Mouse (Mus musculus): Measurements from ENCODE around the gene Stag1. TPM values are rescaled to one million over a fixed set of nuclear protein-coding genes. Genes with fewer than 3 reads are reported as not detected.
A peak's percentile ranks its signal among the peaks of the same experiment; 100 is the strongest.

Gene Stag1
- total RNA-seq, 1 experiment, result 47.9 TPM

DNA sequence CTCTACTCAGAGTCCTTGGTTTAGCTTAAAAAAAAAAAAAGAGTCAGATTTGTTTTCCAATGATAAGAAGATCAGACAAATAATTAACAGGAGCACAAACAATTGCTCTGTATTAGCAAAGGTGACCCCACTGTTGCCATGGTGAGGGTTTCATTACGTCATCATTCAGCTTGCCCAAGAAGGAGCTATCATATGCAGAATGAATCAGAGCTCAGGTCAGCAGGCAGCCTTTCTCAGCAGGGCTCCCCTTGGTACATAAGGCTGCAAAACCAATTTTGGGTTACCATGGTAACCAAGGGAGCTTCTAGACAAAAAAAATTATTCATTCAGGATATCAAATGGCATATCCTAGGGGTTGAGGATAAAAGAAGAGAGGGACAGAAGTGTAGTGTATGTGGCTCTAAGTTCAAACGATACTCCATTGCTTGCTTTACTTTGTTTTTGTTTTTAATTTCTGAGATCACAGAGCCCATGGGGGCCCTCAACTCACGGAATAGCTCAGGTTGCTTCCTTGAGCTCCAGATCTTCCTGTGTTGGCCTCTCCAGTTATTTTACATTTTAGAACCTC, 2.2 kb downstream of the Stag1 start:
- in situ Hi-C loops (cut with MboI; ENCODE audit: low sequenced_read_pairs in 2 of 2, unreplicated experiment in 2 of 2), result no loop called here
- H3K4me3 ChIP-seq (ENCODE audit: insufficient read depth in 1 of 2, low read depth in 1 of 2, low read length in 2 of 2, poor library complexity in 1 of 2, severe bottlenecking in 1 of 2), result no peak overlapping the region
- H3K36me3 ChIP-seq (ENCODE audit: control insufficient read depth, insufficient read depth, low read length, poor library complexity, severe bottlenecking), result no peaks in the 10 kb centered on the region
- H3K9ac ChIP-seq (ENCODE audit: insufficient read depth, low read depth, low read length, poor library complexity, severe bottlenecking), result no peak overlapping the region
- H3K9me3 ChIP-seq (ENCODE audit: control insufficient read depth, insufficient read depth, low read depth, low read length), result no peaks in the 10 kb centered on the region
- no peak for DNase-seq (ENCODE audit: low read depth, low spot score)
- peaks cover 0 to 5% of the 10 kb centered on the region in 2 experiments; a peak in 2 of 4 replicates for H3K4me1 ChIP-seq (ENCODE audit: control insufficient read depth in 2 of 2, insufficient read depth in 2 of 2, low read length in 2 of 2, poor library complexity in 1 of 2)
- no peak overlapping the region for H3K27ac ChIP-seq (ENCODE audit: insufficient read depth, low read depth, low read length, poor library complexity, severe bottlenecking)
- TF ChIP-seq MAFK (IDR thresholded peaks at IDR 0.05; ENCODE audit: insufficient read depth, low read depth, low read length) (no peak), ZC3H11A (IDR thresholded peaks at IDR 0.05; ENCODE audit: borderline replicate concordance, low read depth, low read length) (no peak), ZNF384 (IDR thresholded peaks at IDR 0.05; ENCODE audit: low read depth, low read length) (no peak), CHD2 (IDR thresholded peaks at IDR 0.05; ENCODE audit: low read depth, low read length) (no peak), HCFC1 (IDR thresholded peaks at IDR 0.05; ENCODE audit: borderline replicate concordance, insufficient read depth, low read length) (no peak)

DNA sequence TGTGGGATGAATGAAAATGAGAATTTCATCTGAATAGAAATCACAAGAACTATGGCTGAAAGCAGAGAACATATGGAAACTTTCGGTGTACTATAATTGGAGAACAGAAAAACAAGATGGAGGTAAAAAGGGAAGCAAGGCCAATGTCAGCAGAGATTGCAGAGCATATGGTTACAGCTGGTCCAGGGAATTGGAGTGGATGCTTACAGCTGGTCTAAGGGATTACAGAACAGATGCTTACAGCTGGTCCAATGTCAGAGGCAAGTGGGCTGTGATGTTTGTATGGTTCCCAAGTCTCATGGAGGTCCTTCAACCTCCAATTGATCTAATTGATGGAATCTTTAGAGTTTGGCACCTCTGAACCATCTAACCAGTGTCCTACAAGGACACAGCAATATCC, 4.5 kb downstream of the Stag1 start:
- Histone ChIP-seq H3K9me3 (ENCODE audit: control insufficient read depth, insufficient read depth, low read depth, low read length) (no peaks in the 10 kb centered on the region), H3K4me3 (ENCODE audit: insufficient read depth in 1 of 2, low read depth in 1 of 2, low read length in 2 of 2, poor library complexity in 1 of 2, severe bottlenecking in 1 of 2) (no peak overlapping the region), H3K4me1 (ENCODE audit: control insufficient read depth in 2 of 2, insufficient read depth in 2 of 2, low read length in 2 of 2, poor library complexity in 1 of 2) (peaks cover 4 to 6% of the 10 kb centered on the region in 2 experiments; a peak in 3 of 4 replicates), H3K36me3 (ENCODE audit: control insufficient read depth, insufficient read depth, low read length, poor library complexity, severe bottlenecking) (no peaks in the 10 kb centered on the region), H3K27ac (ENCODE audit: insufficient read depth, low read depth, low read length, poor library complexity, severe bottlenecking) (no peak overlapping the region), H3K9ac (ENCODE audit: insufficient read depth, low read depth, low read length, poor library complexity, severe bottlenecking) (no peak overlapping the region)
- no peak for DNase-seq (ENCODE audit: low read depth, low spot score)
- TF ChIP-seq MAFK (IDR thresholded peaks at IDR 0.05; ENCODE audit: insufficient read depth, low read depth, low read length), result no peak
- in situ Hi-C loops (cut with MboI; ENCODE audit: low sequenced_read_pairs in 2 of 2, unreplicated experiment in 2 of 2), result no loop called here

DNA sequence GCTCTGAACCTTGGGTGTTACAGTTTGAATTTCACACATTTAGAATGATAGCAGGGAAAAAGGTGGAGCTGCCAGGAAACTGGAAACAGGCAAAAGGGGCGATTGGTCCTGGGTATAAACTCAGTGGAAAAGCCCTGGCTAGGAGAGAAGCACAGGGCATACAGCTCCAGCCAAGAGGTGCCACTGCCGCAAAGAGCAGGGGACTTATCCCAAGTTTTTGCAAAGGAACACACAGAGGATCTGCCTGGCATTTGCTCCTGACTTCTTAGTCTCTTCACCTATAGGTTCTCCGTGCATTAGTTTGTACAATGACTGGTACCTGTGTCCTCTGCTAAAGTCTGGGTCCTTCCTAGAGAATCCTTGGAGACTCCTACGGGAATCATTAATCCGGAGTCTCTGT, 5.6 kb downstream of the Stag1 start:
- TF ChIP-seq MAFK (IDR thresholded peaks at IDR 0.05; ENCODE audit: insufficient read depth, low read depth, low read length), result no peak
- TF ChIP-seq ZC3H11A (IDR thresholded peaks at IDR 0.05; ENCODE audit: borderline replicate concordance, low read depth, low read length), result no peak
- no peak for TF ChIP-seq ZNF384 (IDR thresholded peaks at IDR 0.05; ENCODE audit: low read depth, low read length)
- no peak for TF ChIP-seq CHD2 (IDR thresholded peaks at IDR 0.05; ENCODE audit: low read depth, low read length)
- no peak for TF ChIP-seq HCFC1 (IDR thresholded peaks at IDR 0.05; ENCODE audit: borderline replicate concordance, insufficient read depth, low read length)
- H3K36me3 ChIP-seq (ENCODE audit: control insufficient read depth, insufficient read depth, low read length, poor library complexity, severe bottlenecking), result no peaks in the 10 kb centered on the region
- no peak overlapping the region for H3K4me3 ChIP-seq (ENCODE audit: insufficient read depth in 1 of 2, low read depth in 1 of 2, low read length in 2 of 2, poor library complexity in 1 of 2, severe bottlenecking in 1 of 2)
- DNase-seq (ENCODE audit: low read depth, low spot score), result no peak
- peaks cover 3 to 4% of the 10 kb centered on the region in 2 experiments; a peak in 2 of 4 replicates for H3K4me1 ChIP-seq (ENCODE audit: control insufficient read depth in 2 of 2, insufficient read depth in 2 of 2, low read length in 2 of 2, poor library complexity in 1 of 2)
- H3K9me3 ChIP-seq (ENCODE audit: control insufficient read depth, insufficient read depth, low read depth, low read length), result no peaks in the 10 kb centered on the region
- in situ Hi-C loops (cut with MboI; ENCODE audit: low sequenced_read_pairs in 2 of 2, unreplicated experiment in 2 of 2), result no loop called here
- no peak overlapping the region for H3K9ac ChIP-seq (ENCODE audit: insufficient read depth, low read depth, low read length, poor library complexity, severe bottlenecking)
- H3K27ac ChIP-seq (ENCODE audit: insufficient read depth, low read depth, low read length, poor library complexity, severe bottlenecking), result no peak overlapping the region

DNA sequence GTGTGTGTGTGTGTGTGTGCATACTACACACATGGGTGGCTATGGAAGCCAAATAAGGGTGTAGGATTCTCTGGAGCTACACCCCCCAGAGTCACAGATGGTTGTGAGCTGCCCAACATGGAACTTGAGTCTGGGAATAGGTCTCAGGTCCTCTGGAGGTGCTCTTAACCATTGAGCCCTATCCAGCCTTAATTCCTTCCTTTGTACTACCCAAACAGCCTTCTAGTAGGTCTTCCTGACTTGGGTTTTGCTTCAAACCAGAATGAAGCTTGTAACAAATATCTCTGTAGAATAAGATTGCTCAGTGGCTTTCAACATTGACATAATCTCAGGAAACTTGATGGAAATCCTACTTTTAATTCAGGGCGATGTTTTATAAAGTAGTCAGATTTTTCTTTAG, 7.9 kb downstream of the Stag1 start:
- Histone ChIP-seq H3K9me3 (ENCODE audit: control insufficient read depth, insufficient read depth, low read depth, low read length) (no peaks in the 10 kb centered on the region), H3K27ac (ENCODE audit: insufficient read depth, low read depth, low read length, poor library complexity, severe bottlenecking) (peak overlapping the region; percentile 45), H3K4me3 (ENCODE audit: insufficient read depth in 1 of 2, low read depth in 1 of 2, low read length in 2 of 2, poor library complexity in 1 of 2, severe bottlenecking in 1 of 2) (no peak overlapping the region), H3K9ac (ENCODE audit: insufficient read depth, low read depth, low read length, poor library complexity, severe bottlenecking) (no peak overlapping the region), H3K36me3 (ENCODE audit: control insufficient read depth, insufficient read depth, low read length, poor library complexity, severe bottlenecking) (no peaks in the 10 kb centered on the region), H3K4me1 (ENCODE audit: control insufficient read depth in 2 of 2, insufficient read depth in 2 of 2, low read length in 2 of 2, poor library complexity in 1 of 2) (peaks cover 3 to 4% of the 10 kb centered on the region in 2 experiments; a peak in 2 of 4 replicates)
- DNase-seq (ENCODE audit: low read depth, low spot score), result peak; percentile 28
- in situ Hi-C loops (cut with MboI; ENCODE audit: low sequenced_read_pairs in 2 of 2, unreplicated experiment in 2 of 2), result no loop called here
- TF ChIP-seq HCFC1 (IDR thresholded peaks at IDR 0.05; ENCODE audit: borderline replicate concordance, insufficient read depth, low read length), result no peak
- TF ChIP-seq ZNF384 (IDR thresholded peaks at IDR 0.05; ENCODE audit: low read depth, low read length), result no peak
- TF ChIP-seq CHD2 (IDR thresholded peaks at IDR 0.05; ENCODE audit: low read depth, low read length), result no peak
- TF ChIP-seq ZC3H11A (IDR thresholded peaks at IDR 0.05; ENCODE audit: borderline replicate concordance, low read depth, low read length), result no peak
- TF ChIP-seq MAFK (IDR thresholded peaks at IDR 0.05; ENCODE audit: insufficient read depth, low read depth, low read length), result no peak
